ENCODE assay signal across 14 mouse cellular contexts in genomic region chr5:43554871-43555270, GRCm38 (mm10). TPM values are rescaled to one million over a fixed set of nuclear protein-coding genes. Genes with fewer than 3 reads are reported as not detected.
DNase-seq lines count a peak whose midpoint lies in the region; ATAC-seq and TF ChIP-seq lines count a peak whose summit lies in the region.
"Had no signal": no experiment of that assay in that cellular context is flagged by ENCODE, and none has a peak within 500 bp of the region (broad histone marks: within the 10 kb centered on the region; RNA-seq: fewer than 3 reads in every experiment).

No protein-coding gene starts in this region.

- 20% methylated on average over 2 of the region's 2 CpGs for WGBS in stomach, embryonic 16.5 days
- WGBS in stomach, postnatal 0 days = 20% methylated on average over 2 of the region's 2 CpGs

- H3K9ac ChIP-seq in stomach, embryonic 16.5 days (ENCODE audit: low read length) = no peak overlapping the region
- no peak overlapping the region for H3K9ac ChIP-seq in stomach, postnatal 0 days (ENCODE audit: low read length)
- H3K9ac ChIP-seq: forebrain, postnatal 0 days; hindbrain, embryonic 13.5 days; midbrain, embryonic 12.5 days had no signal

- no peak for TF ChIP-seq CTCF in stomach, postnatal 0 days (IDR thresholded peaks at IDR 0.05; ENCODE audit: low read depth)

- peak; percentile 25; the same call in 1 of the 2 replicates for ATAC-seq in stomach, embryonic 16.5 days (ENCODE audit: insufficient read depth, low FRiP score)
- ATAC-seq in stomach, postnatal 0 days (ENCODE audit: low FRiP score, low TSS enrichment) = no peak
- ATAC-seq: forebrain, postnatal 0 days had no signal

- no peak overlapping the region for H3K4me3 ChIP-seq in stomach, embryonic 16.5 days (replicated peaks; ENCODE audit: low read length)
- H3K4me3 ChIP-seq in stomach, postnatal 0 days (ENCODE audit: low read depth, low read length) = no peak overlapping the region
- H3K4me3 ChIP-seq: hindbrain, embryonic 13.5 days; midbrain, embryonic 12.5 days had no signal

- intact Hi-C loops in gastrocnemius, postnatal 14 days (cut with DNase I; ENCODE audit: low total_unique reads) = no loop called here

- H3K9me3 ChIP-seq in stomach, embryonic 16.5 days (replicated peaks; ENCODE audit: control insufficient read depth, low read length) = no peaks in the 10 kb centered on the region
- H3K9me3 ChIP-seq in stomach, postnatal 0 days (ENCODE audit: control insufficient read depth, low read length) = no peaks in the 10 kb centered on the region
- H3K9me3 ChIP-seq: hindbrain, embryonic 13.5 days; midbrain, embryonic 12.5 days had no signal

- peak; percentile 5 for DNase-seq in gastrocnemius, postnatal 14 days
- no peak for DNase-seq in gastrocnemius, postnatal 25 days
- no peak for DNase-seq in stomach, postnatal 0 days (ENCODE audit: low spot score)
- peak; percentile 33 for DNase-seq in kidney, postnatal 14 days
- DNase-seq in spleen, postnatal 36 days (ENCODE audit: low spot score in 2 of 2) = no peak
- no peak for DNase-seq in urinary bladder, adult 2 months (ENCODE audit: low spot score)
- no peak for DNase-seq in right cerebral cortex, postnatal 14 days
- DNase-seq: B cell, adult 2 months; forebrain, postnatal 0 days; liver had no signal

- no peaks in the 10 kb centered on the region for H3K27me3 ChIP-seq in stomach, embryonic 16.5 days (ENCODE audit: control insufficient read depth, insufficient read depth, low read length)
- H3K27me3 ChIP-seq in stomach, postnatal 0 days (ENCODE audit: control insufficient read depth, insufficient read depth, low read length) = no peaks in the 10 kb centered on the region
- H3K27me3 ChIP-seq: hindbrain, embryonic 13.5 days; midbrain, embryonic 12.5 days had no signal

- no peak for TF ChIP-seq EP300 in stomach, postnatal 0 days (optimal IDR thresholded peaks at IDR 0.05)

- no peaks in the 10 kb centered on the region for H3K36me3 ChIP-seq in stomach, embryonic 16.5 days (ENCODE audit: control insufficient read depth, insufficient read depth, low read length)
- no peaks in the 10 kb centered on the region for H3K36me3 ChIP-seq in stomach, postnatal 0 days (ENCODE audit: control insufficient read depth, insufficient read depth, low read length)
- H3K36me3 ChIP-seq: hindbrain, embryonic 13.5 days; midbrain, embryonic 12.5 days had no signal

- H3K4me1 ChIP-seq in stomach, embryonic 16.5 days (ENCODE audit: control insufficient read depth, insufficient read depth, low read length) = peaks cover 7% of the 10 kb centered on the region; the same call in 1 of the 2 replicates
- H3K4me1 ChIP-seq in stomach, postnatal 0 days (replicated peaks; ENCODE audit: control insufficient read depth, insufficient read depth) = no peaks in the 10 kb centered on the region
- H3K4me1 ChIP-seq: midbrain, embryonic 12.5 days had no signal

- peak overlapping the region; percentile 14; the same call in 1 of the 2 replicates for H3K27ac ChIP-seq in stomach, embryonic 16.5 days (ENCODE audit: low read length)
- H3K27ac ChIP-seq in stomach, postnatal 0 days (replicated peaks) = no peak overlapping the region
- H3K27ac ChIP-seq: hindbrain, embryonic 13.5 days; midbrain, embryonic 12.5 days had no signal

- no peak overlapping the region for H3K4me2 ChIP-seq in stomach, embryonic 16.5 days (ENCODE audit: low read depth, low read length)
- no peak overlapping the region for H3K4me2 ChIP-seq in stomach, postnatal 0 days (replicated peaks; ENCODE audit: low read depth)
- H3K4me2 ChIP-seq: hindbrain, embryonic 13.5 days; midbrain, embryonic 12.5 days had no signal

RNA-seq across cellular contexts. Expression of gene C1qtnf7, which starts 39.5 kb away (rescaled TPM):
- total RNA-seq in gastrocnemius, postnatal 14 days (2021) = 1 to 10 TPM; 1.1 to 1.5 TPM
- under 1 TPM; 0.61 to 0.70 TPM for total RNA-seq in gastrocnemius, postnatal 25 days (2021)
- 22.1 and 22.4 TPM in 2 replicates for polyA plus RNA-seq in stomach, embryonic 16.5 days (2015; fragmentation: Nextera tagmentation; extraction: Ambion mirVana)
- polyA plus RNA-seq in stomach, postnatal 0 days (2015; fragmentation: Nextera tagmentation; extraction: Ambion mirVana) = 15.4 and 20.4 TPM in 2 replicates
- polyA plus RNA-seq in urinary bladder, adult 2 months (2012; rRNA removed) = 31.2 and 32.1 TPM in 2 replicates
- total RNA-seq: neutrophil, adult 5-6 weeks had no signal

Comparison
In these comparisons a context has a peak if more than half of its experiments do, and no peak if none do; other contexts are left out.
1. DNase-seq: peak in gastrocnemius, postnatal 14 days (single experiment) and kidney, postnatal 14 days (single experiment); none in gastrocnemius, postnatal 25 days (single experiment), stomach, postnatal 0 days (single experiment), spleen, postnatal 36 days (0 of 2), urinary bladder, adult 2 months (single experiment) and right cerebral cortex, postnatal 14 days (single experiment).